In genomic region chr9:89974463-89974931, GRCm38 (mm10) we compare ENCODE assay signal across 13 mouse cellular contexts.
A peak's percentile ranks its signal among the peaks of the same experiment; 100 is the strongest.
DNase-seq lines count a peak whose midpoint lies in the region; ATAC-seq and TF ChIP-seq lines count a peak whose summit lies in the region.
"Had no signal": no experiment of that assay in that cellular context is flagged by ENCODE, and none has a peak within 500 bp of the region (broad histone marks: within the 10 kb centered on the region; RNA-seq: fewer than 3 reads in every experiment).

No protein-coding gene starts in this region.

- no peaks in the 10 kb centered on the region for H3K27me3 ChIP-seq in embryonic facial prominence, embryonic 14.5 days (replicated peaks; ENCODE audit: control insufficient read depth, insufficient read depth, low read length)
- no peaks in the 10 kb centered on the region; the same call in 1 of the 2 replicates for H3K27me3 ChIP-seq in embryonic facial prominence, embryonic 10.5 days (replicated peaks; ENCODE audit: low read depth, poor library complexity, severe bottlenecking)
- no peaks in the 10 kb centered on the region for H3K27me3 ChIP-seq in intestine, postnatal 0 days (replicated peaks; ENCODE audit: control insufficient read depth, insufficient read depth, low read length)
- H3K27me3 ChIP-seq: embryonic facial prominence, embryonic 12.5 days had no signal

- no peak for TF ChIP-seq CTCF in intestine, postnatal 0 days (IDR thresholded peaks at IDR 0.05; ENCODE audit: low read depth)

- peak; percentile 30 for DNase-seq in embryonic facial prominence, embryonic 14.5 days (ENCODE audit: low spot score)
- DNase-seq in embryonic facial prominence, embryonic 10.5 days (ENCODE audit: low spot score), result no peak
- peak; percentile 41 to 54 for DNase-seq in layer of hippocampus, postnatal 10 days (ENCODE audit: low spot score in 2 of 2)
- no peak for DNase-seq in layer of hippocampus, adult 18-20 months (ENCODE audit: low spot score in 2 of 2)
- peak; percentile 56 for DNase-seq in brain, adult 2 months (ENCODE audit: low read depth, low spot score)
- DNase-seq in cerebellum, postnatal 4 days (ENCODE audit: low spot score in 2 of 2), result peak; percentile 17 to 65
- no peak for DNase-seq in spleen, postnatal 10 days (ENCODE audit: low spot score in 2 of 2)
- DNase-seq: liver; right cerebral cortex, postnatal 14 days had no signal

- H3K27ac ChIP-seq in embryonic facial prominence, embryonic 14.5 days (replicated peaks; ENCODE audit: low read depth, low read length), result no peak overlapping the region
- no peak overlapping the region for H3K27ac ChIP-seq in embryonic facial prominence, embryonic 10.5 days (replicated peaks)
- no peak overlapping the region for H3K27ac ChIP-seq in intestine, postnatal 0 days (ENCODE audit: low read depth, low read length)
- H3K27ac ChIP-seq: embryonic facial prominence, embryonic 12.5 days; heart, embryonic 10.5 days had no signal

- H3K4me3 ChIP-seq in embryonic facial prominence, embryonic 14.5 days (ENCODE audit: low read depth, low read length), result no peak overlapping the region
- H3K4me3 ChIP-seq in embryonic facial prominence, embryonic 10.5 days, result no peak overlapping the region
- no peak overlapping the region for H3K4me3 ChIP-seq in intestine, postnatal 0 days (ENCODE audit: low read depth, low read length)
- H3K4me3 ChIP-seq: embryonic facial prominence, embryonic 12.5 days; heart, embryonic 10.5 days; myocyte had no signal

- H3K9ac ChIP-seq in embryonic facial prominence, embryonic 14.5 days (ENCODE audit: low read depth, low read length), result no peak overlapping the region
- H3K9ac ChIP-seq in intestine, postnatal 0 days (ENCODE audit: low read depth, low read length), result no peak overlapping the region; the same call in 1 of the 2 replicates
- H3K9ac ChIP-seq: embryonic facial prominence, embryonic 12.5 days had no signal

- no peaks in the 10 kb centered on the region for H3K9me3 ChIP-seq in embryonic facial prominence, embryonic 14.5 days (ENCODE audit: control insufficient read depth, low read length)
- no peaks in the 10 kb centered on the region for H3K9me3 ChIP-seq in embryonic facial prominence, embryonic 10.5 days
- no peaks in the 10 kb centered on the region for H3K9me3 ChIP-seq in intestine, postnatal 0 days (ENCODE audit: control insufficient read depth)
- H3K9me3 ChIP-seq: embryonic facial prominence, embryonic 12.5 days; heart, embryonic 10.5 days had no signal

- 63% methylated on average over 10 of the region's 10 CpGs for WGBS in embryonic facial prominence, embryonic 14.5 days
- WGBS in embryonic facial prominence, embryonic 10.5 days, result 87% methylated on average over 10 of the region's 10 CpGs
- WGBS in intestine, postnatal 0 days, result 73% methylated on average over 10 of the region's 10 CpGs

- no peaks in the 10 kb centered on the region for H3K36me3 ChIP-seq in embryonic facial prominence, embryonic 14.5 days (ENCODE audit: control insufficient read depth, insufficient read depth, low read length)
- no peaks in the 10 kb centered on the region for H3K36me3 ChIP-seq in embryonic facial prominence, embryonic 10.5 days (replicated peaks)
- no peaks in the 10 kb centered on the region for H3K36me3 ChIP-seq in intestine, postnatal 0 days (ENCODE audit: control insufficient read depth, insufficient read depth)
- H3K36me3 ChIP-seq: embryonic facial prominence, embryonic 12.5 days; heart, embryonic 10.5 days had no signal

- ATAC-seq in embryonic facial prominence, embryonic 14.5 days (ENCODE audit: low read depth), result no peak
- ATAC-seq in intestine, postnatal 0 days, result no peak

- H3K4me2 ChIP-seq in embryonic facial prominence, embryonic 14.5 days (ENCODE audit: low read depth, low read length), result no peak overlapping the region
- H3K4me2 ChIP-seq in intestine, postnatal 0 days (replicated peaks; ENCODE audit: low read depth), result no peak overlapping the region
- H3K4me2 ChIP-seq: embryonic facial prominence, embryonic 12.5 days had no signal

- H3K4me1 ChIP-seq in embryonic facial prominence, embryonic 14.5 days (ENCODE audit: control insufficient read depth, insufficient read depth, low read length), result no peaks in the 10 kb centered on the region
- H3K4me1 ChIP-seq in embryonic facial prominence, embryonic 10.5 days, result 0 out of 2 replicates have a peak, but pooled peaks cover 7% of the 10 kb centered on the region
- no peaks in the 10 kb centered on the region for H3K4me1 ChIP-seq in intestine, postnatal 0 days (replicated peaks; ENCODE audit: control insufficient read depth, insufficient read depth, low read length)
- H3K4me1 ChIP-seq: embryonic facial prominence, embryonic 12.5 days had no signal

Comparison
In these comparisons a context has a peak if more than half of its experiments do, and no peak if none do; other contexts are left out.
1. DNase-seq: peak in embryonic facial prominence, embryonic 14.5 days (single experiment), layer of hippocampus, postnatal 10 days (2 of 2), brain, adult 2 months (single experiment) and cerebellum, postnatal 4 days (2 of 2); none in embryonic facial prominence, embryonic 10.5 days (single experiment), layer of hippocampus, adult 18-20 months (0 of 2) and spleen, postnatal 10 days (0 of 2).